Mouse (Mus musculus) adrenal gland, postnatal 4 days (tissue): Measurements from ENCODE around the gene Pllp. TPM values are rescaled to one million over a fixed set of nuclear protein-coding genes. Genes with fewer than 3 reads are reported as not detected.

Experiments used
- DNase-seq, 2 experiments: peaks; one replicate each; pipeline ENCODE4 v3.0.0; 2021 to 2022; ENCODE audit warnings: low spot score in 2 of 2, mixed read lengths in 2 of 2
- total RNA-seq, 2 experiments: library from RNA; stranded (reverse); gene quantifications; 2 replicates each; pipeline ENCODE4 v1.2.3; 2021

Pllp gene
- total RNA-seq, 2 experiments from 2014 or later, result 3.3 to 4.1 TPM

- DNase-seq, result no peak
These were observed 41.1 kb downstream of the Pllp start for GRCm38 (mm10) chr8:94654994-94655393.

- no peak for DNase-seq
These were observed 43.1 kb downstream of the Pllp start for GRCm38 (mm10) chr8:94652951-94653350.

GRCm38 (mm10) chr8:94649496-94649895 lies 46.6 kb downstream of the Pllp start:
- no peak for DNase-seq

- no peak for DNase-seq
These were observed 49.9 kb downstream of the Pllp start for GRCm38 (mm10) chr8:94646165-94646564.

GRCm38 (mm10) chr8:94645202-94645601 lies 50.9 kb downstream of the Pllp start:
- no peak for DNase-seq

GRCm38 (mm10) chr8:94641938-94642337 lies 54.1 kb downstream of the Pllp start:
- no peak for DNase-seq

GRCm38 (mm10) chr8:94641183-94641582 lies 54.9 kb downstream of the Pllp start:
- no peak for DNase-seq

GRCm38 (mm10) chr8:94634211-94634610 lies 61.9 kb downstream of the Pllp start:
- DNase-seq, result no peak

- no peak for DNase-seq
These were observed 62.4 kb downstream of the Pllp start for GRCm38 (mm10) chr8:94633564-94634194.

Other genes with a start within 250 kb of the Pllp start
- gene Cpne2, start 163.3 kb downstream of the Pllp start, total RNA-seq, result 10 to 100 TPM; 18.1 to 20.4 TPM
- gene Rspry1, start 94.3 kb downstream of the Pllp start, total RNA-seq, result 10 to 100 TPM; 26.2 to 26.7 TPM
- gene Fam192a, start 94.3 kb downstream of the Pllp start, total RNA-seq, result 10 to 100 TPM; 43.8 to 50.1 TPM
- 100 to 1,000 TPM; 101 to 111 TPM for gene Arl2bp, start 29.7 kb downstream of the Pllp start, total RNA-seq
- under 1 TPM; 0.25 to 0.31 TPM for gene Ccl22, start 49.3 kb upstream of the Pllp start, total RNA-seq
- gene Cx3cl1, start 75.7 kb upstream of the Pllp start, total RNA-seq, result 10 to 100 TPM; 18.8 to 21.1 TPM
- under 1 TPM; 0.87 to 0.90 TPM for gene Ccl17, start 114.2 kb upstream of the Pllp start, total RNA-seq
- gene Coq9, start 142.0 kb upstream of the Pllp start, total RNA-seq, result 100 to 1,000 TPM; 128 to 144 TPM
- 10 to 100 TPM; 84.1 to 89.3 TPM for gene Ciapin1, start 142.1 kb upstream of the Pllp start, total RNA-seq
- gene Polr2c, start 161.2 kb upstream of the Pllp start, total RNA-seq, result 10 to 100 TPM; 61.4 to 65.6 TPM
- gene Dok4, start 180.1 kb upstream of the Pllp start, total RNA-seq, result 10 to 100 TPM; 21.5 to 24.9 TPM
- gene Ccdc102a, start 221.8 kb upstream of the Pllp start, total RNA-seq, result 10 to 100 TPM; 13.3 to 14.0 TPM
- gene Adgrg5, start 227.4 kb upstream of the Pllp start, total RNA-seq, result under 1 TPM; 0.28 to 0.42 TPM